Comparison of ENCODE assay signal across 26 mouse cellular contexts in genomic region chr5:22009142-22009541, GRCm38 (mm10).
"Had no signal": no experiment of that assay in that cellular context is flagged by ENCODE, and none has a peak within 500 bp of the region (broad histone marks: within the 10 kb centered on the region; RNA-seq: fewer than 3 reads in every experiment).

No protein-coding gene starts in this region.

- H3K27ac ChIP-seq: heart, adult 2 months; heart, embryonic 13.5 days; heart, embryonic 15.5 days; hindbrain, embryonic 10.5 days; hindbrain, embryonic 12.5 days; hindbrain, embryonic 14.5 days; intestine, embryonic 15.5 days; layer of hippocampus, adult 2 months; left cerebral cortex, adult 2 months; limb, embryonic 10.5 days; limb, embryonic 12.5 days; liver, embryonic 12.5 days; liver, embryonic 14.5 days had no signal

- H3K4me3 ChIP-seq: heart, adult 2 months; heart, embryonic 13.5 days; heart, embryonic 15.5 days; hindbrain, embryonic 10.5 days; hindbrain, embryonic 12.5 days; intestine, embryonic 15.5 days; layer of hippocampus, adult 2 months; left cerebral cortex, adult 2 months; limb, embryonic 10.5 days; limb, embryonic 12.5 days; liver, embryonic 12.5 days had no signal

- H3K4me2 ChIP-seq: heart, embryonic 11.5 days; heart, embryonic 13.5 days; heart, embryonic 15.5 days; hindbrain, embryonic 12.5 days; hindbrain, embryonic 14.5 days; intestine, embryonic 15.5 days; limb, embryonic 12.5 days; liver, embryonic 12.5 days had no signal

- ATAC-seq: hindbrain, embryonic 16.5 days; inflammation-experienced regulatory T-cells, adult 6 months; intestine, embryonic 15.5 days; intestine, postnatal 0 days; liver, embryonic 12.5 days had no signal

- H3K9me3 ChIP-seq: heart, embryonic 13.5 days; heart, embryonic 15.5 days; hindbrain, embryonic 10.5 days; hindbrain, embryonic 12.5 days; intestine, embryonic 15.5 days; limb, embryonic 10.5 days; limb, embryonic 12.5 days; liver, embryonic 12.5 days had no signal

- H3K27me3 ChIP-seq: heart, embryonic 13.5 days; heart, embryonic 15.5 days; hindbrain, embryonic 12.5 days; intestine, embryonic 15.5 days; limb, embryonic 12.5 days; liver, embryonic 12.5 days had no signal

- H3K4me1 ChIP-seq: heart, embryonic 13.5 days; heart, embryonic 15.5 days; hindbrain, embryonic 10.5 days; hindbrain, embryonic 12.5 days; intestine, embryonic 15.5 days; limb, embryonic 10.5 days; limb, embryonic 12.5 days; liver, embryonic 12.5 days had no signal

- H3K9ac ChIP-seq: heart, embryonic 13.5 days; heart, embryonic 15.5 days; hindbrain, embryonic 12.5 days; hindbrain, embryonic 14.5 days; intestine, embryonic 15.5 days; limb, embryonic 12.5 days; liver, embryonic 12.5 days; liver, embryonic 14.5 days had no signal

- H3K36me3 ChIP-seq: heart, embryonic 13.5 days; heart, embryonic 15.5 days; hindbrain, embryonic 10.5 days; hindbrain, embryonic 12.5 days; intestine, embryonic 15.5 days; limb, embryonic 10.5 days; limb, embryonic 12.5 days had no signal

- DNase-seq: gastrocnemius, postnatal 14 days; gastrocnemius, postnatal 36 days; heart, adult 2 months; heart, postnatal 4 days; kidney, adult 18-20 months; kidney, adult 8-10 months; kidney, postnatal 10 days; kidney, postnatal 25 days; kidney, postnatal 4 days; liver had no signal
